Mouse (Mus musculus): ENCODE results near the gene Sprr2j-ps. TPM values are rescaled to one million over a fixed set of nuclear protein-coding genes. Genes with fewer than 3 reads are reported as not detected.

Gene Sprr2j-ps
- polyA plus RNA-seq (2012; fragmentation: generic; extraction: Trizol), result 0.16 TPM
- long read RNA-seq, experiment 1, result 0 reads
- long read RNA-seq, experiment 2, result 0 reads

DNA sequence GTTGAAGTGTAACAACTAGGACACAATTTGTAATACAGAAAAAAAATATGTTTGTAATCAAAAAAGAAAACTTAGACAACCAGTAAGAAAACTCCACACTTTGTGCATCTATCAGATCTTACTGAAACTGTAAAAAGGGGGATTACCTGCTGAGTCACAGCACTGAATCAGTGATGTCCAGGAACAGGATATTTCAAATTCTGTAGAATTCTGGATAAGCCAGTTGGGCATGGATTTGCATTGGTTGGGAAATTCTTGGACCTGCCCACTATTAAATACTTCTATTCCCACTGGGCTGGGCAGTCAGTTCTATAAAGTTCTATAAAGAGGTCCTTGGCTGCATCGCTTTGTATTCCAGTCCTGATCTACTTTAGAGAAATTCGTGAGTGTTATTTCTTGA, at the start of gene Sprr2j-ps:
Sprr2j-ps (plus strand) TSS at position 301 of the 400 bp plus-strand sequence.
- H3K79me3 ChIP-seq (ENCODE audit: low read depth), result no peaks in the 10 kb centered on the region
- H3K36me3 ChIP-seq (ENCODE audit: control insufficient read depth, insufficient read depth), result no peaks in the 10 kb centered on the region
- no peaks in the 10 kb centered on the region for H3K79me2 ChIP-seq (ENCODE audit: control insufficient read depth, insufficient read depth)
- H3K4me3 ChIP-seq (ENCODE audit: insufficient read depth, poor library complexity, severe bottlenecking), result no peak within 1 kb of the TSS
- TF ChIP-seq CTCF (IDR thresholded peaks at IDR 0.05; ENCODE audit: control insufficient read depth, insufficient read depth, insufficient read length) (no peak), CEBPB (IDR thresholded peaks at IDR 0.05; ENCODE audit: low read depth) (no peak), MAX (IDR thresholded peaks at IDR 0.05) (no peak), USF1 (IDR thresholded peaks at IDR 0.05; ENCODE audit: low read depth) (no peak), MYOD1 (IDR thresholded peaks at IDR 0.05; ENCODE audit: control insufficient read depth, insufficient read length, low read depth) (no peak), MYOG (IDR thresholded peaks at IDR 0.05; ENCODE audit: control insufficient read depth, extremely low read depth, insufficient read length) (no peak), FOSL1 (IDR thresholded peaks at IDR 0.05; ENCODE audit: insufficient read depth, low read length, poor library complexity, severe bottlenecking) (no peak)
- no peaks in the 10 kb centered on the region for H3K27me3 ChIP-seq (ENCODE audit: control insufficient read depth, insufficient read depth, insufficient read length)
- no peak within 1 kb of the TSS for H3ac ChIP-seq (ENCODE audit: control insufficient read depth, insufficient read length, low read depth)

DNA sequence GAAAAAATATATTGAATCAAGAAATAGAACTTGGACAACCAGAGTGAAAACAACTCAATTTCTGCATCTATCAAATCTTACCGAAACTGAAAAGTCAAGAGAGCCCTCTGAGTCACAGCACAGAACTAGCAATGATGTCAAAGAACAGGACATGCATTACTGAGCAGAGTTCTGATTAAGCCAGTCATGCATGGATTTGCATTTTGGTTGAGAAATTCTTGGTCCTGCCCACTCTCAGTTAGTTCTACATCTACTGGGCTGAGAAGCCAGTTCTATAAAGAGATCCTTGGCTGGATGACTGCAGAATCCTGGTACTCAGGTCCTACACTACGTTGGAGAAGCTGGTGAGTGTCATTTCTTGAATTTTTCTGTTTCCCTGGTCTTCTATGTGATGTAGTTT, 44.3 kb upstream of the Sprr2j-ps start:
- TF ChIP-seq FOSL1 (IDR thresholded peaks at IDR 0.05; ENCODE audit: insufficient read depth, low read length, poor library complexity, severe bottlenecking) (no peak), MYOD1 (IDR thresholded peaks at IDR 0.05; ENCODE audit: control insufficient read depth, insufficient read length, low read depth) (no peak), USF1 (IDR thresholded peaks at IDR 0.05; ENCODE audit: low read depth) (no peak), CEBPB (IDR thresholded peaks at IDR 0.05; ENCODE audit: low read depth) (no peak), CTCF (IDR thresholded peaks at IDR 0.05; ENCODE audit: control insufficient read depth, insufficient read depth, insufficient read length) (no peak), MAX (IDR thresholded peaks at IDR 0.05) (no peak), MYOG (IDR thresholded peaks at IDR 0.05; ENCODE audit: control insufficient read depth, extremely low read depth, insufficient read length) (no peak)
- H3K27me3 ChIP-seq (ENCODE audit: control insufficient read depth, insufficient read depth, insufficient read length), result no peaks in the 10 kb centered on the region

DNA sequence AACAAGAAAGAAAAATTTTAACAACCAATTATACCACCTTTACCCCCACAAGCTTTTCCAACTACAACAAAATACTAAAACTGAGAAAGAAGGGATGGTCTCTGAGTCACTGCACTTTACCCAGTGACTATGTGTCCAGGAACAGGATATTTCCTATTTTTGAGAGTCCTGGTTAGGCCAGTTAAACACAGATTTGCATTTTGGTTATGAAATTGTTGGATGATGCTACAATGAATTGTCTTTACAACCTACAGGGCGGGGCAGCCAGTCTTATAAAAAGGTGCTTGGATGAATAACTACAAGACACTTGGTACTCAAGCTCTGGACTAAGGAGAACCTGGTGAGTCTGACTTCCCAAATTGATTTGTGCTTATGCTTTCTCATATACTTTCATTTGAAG, 32.5 kb upstream of the Sprr2j-ps start, which contains the start of gene Sprr2h:
Sprr2h (plus strand) TSS at position 301 of the 400 bp plus-strand sequence.
- Histone ChIP-seq H3K79me2 (ENCODE audit: control insufficient read depth, insufficient read depth) (no peaks in the 10 kb centered on the region), H3K79me3 (ENCODE audit: low read depth) (no peaks in the 10 kb centered on the region), H3ac (ENCODE audit: control insufficient read depth, insufficient read length, low read depth) (no peak within 1 kb of the TSS), H3K27me3 (ENCODE audit: control insufficient read depth, insufficient read depth, insufficient read length) (no peaks in the 10 kb centered on the region), H3K36me3 (ENCODE audit: control insufficient read depth, insufficient read depth) (no peaks in the 10 kb centered on the region), H3K4me3 (ENCODE audit: insufficient read depth, poor library complexity, severe bottlenecking) (no peak within 1 kb of the TSS)
- no peak for TF ChIP-seq MYOG (IDR thresholded peaks at IDR 0.05; ENCODE audit: control insufficient read depth, extremely low read depth, insufficient read length)
- no peak for TF ChIP-seq MAX (IDR thresholded peaks at IDR 0.05)
- no peak for TF ChIP-seq CTCF (IDR thresholded peaks at IDR 0.05; ENCODE audit: control insufficient read depth, insufficient read depth, insufficient read length)
- no peak for TF ChIP-seq MYOD1 (IDR thresholded peaks at IDR 0.05; ENCODE audit: control insufficient read depth, insufficient read length, low read depth)
- no peak for TF ChIP-seq CEBPB (IDR thresholded peaks at IDR 0.05; ENCODE audit: low read depth)
- no peak for TF ChIP-seq FOSL1 (IDR thresholded peaks at IDR 0.05; ENCODE audit: insufficient read depth, low read length, poor library complexity, severe bottlenecking)
- no peak for TF ChIP-seq USF1 (IDR thresholded peaks at IDR 0.05; ENCODE audit: low read depth)

More for the DNA sequence above, 44.3 kb upstream of the Sprr2j-ps start:
- no peaks in the 10 kb centered on the region for H3K36me3 ChIP-seq (ENCODE audit: control insufficient read depth, insufficient read depth)
- no peaks in the 10 kb centered on the region for H3K79me2 ChIP-seq (ENCODE audit: control insufficient read depth, insufficient read depth)
- H3ac ChIP-seq (ENCODE audit: control insufficient read depth, insufficient read length, low read depth), result no peak overlapping the region
- H3K79me3 ChIP-seq (ENCODE audit: low read depth), result no peaks in the 10 kb centered on the region
- no peak overlapping the region for H3K4me3 ChIP-seq (ENCODE audit: insufficient read depth, poor library complexity, severe bottlenecking)

DNA sequence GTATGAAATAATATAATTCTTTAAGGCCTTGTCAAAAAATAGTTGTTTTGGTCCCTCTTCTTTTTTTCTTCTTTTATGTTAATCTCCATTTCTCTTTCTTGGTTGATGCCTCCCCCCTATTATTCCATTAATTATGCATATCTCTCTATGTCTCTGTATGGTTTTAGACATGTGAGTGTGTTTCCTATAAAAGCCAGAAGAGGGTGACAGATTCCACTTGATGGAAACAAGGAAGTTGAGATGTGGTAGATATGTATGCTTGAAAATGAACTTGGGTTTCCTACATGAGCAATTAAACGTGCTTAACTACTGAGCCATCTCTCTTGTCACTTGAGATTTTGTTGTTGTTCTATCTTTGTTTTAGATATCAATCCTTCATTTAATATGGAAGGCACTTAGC, 23.6 kb upstream of the Sprr2j-ps start:
- no peak for TF ChIP-seq FOSL1 (IDR thresholded peaks at IDR 0.05; ENCODE audit: insufficient read depth, low read length, poor library complexity, severe bottlenecking)
- TF ChIP-seq USF1 (IDR thresholded peaks at IDR 0.05; ENCODE audit: low read depth), result no peak
- Histone ChIP-seq H3K36me3 (ENCODE audit: control insufficient read depth, insufficient read depth) (no peaks in the 10 kb centered on the region), H3ac (ENCODE audit: control insufficient read depth, insufficient read length, low read depth) (no peak overlapping the region), H3K27me3 (ENCODE audit: control insufficient read depth, insufficient read depth, insufficient read length) (no peaks in the 10 kb centered on the region), H3K4me3 (ENCODE audit: insufficient read depth, poor library complexity, severe bottlenecking) (no peak overlapping the region), H3K79me3 (ENCODE audit: low read depth) (no peaks in the 10 kb centered on the region), H3K79me2 (ENCODE audit: control insufficient read depth, insufficient read depth) (no peaks in the 10 kb centered on the region)

DNA sequence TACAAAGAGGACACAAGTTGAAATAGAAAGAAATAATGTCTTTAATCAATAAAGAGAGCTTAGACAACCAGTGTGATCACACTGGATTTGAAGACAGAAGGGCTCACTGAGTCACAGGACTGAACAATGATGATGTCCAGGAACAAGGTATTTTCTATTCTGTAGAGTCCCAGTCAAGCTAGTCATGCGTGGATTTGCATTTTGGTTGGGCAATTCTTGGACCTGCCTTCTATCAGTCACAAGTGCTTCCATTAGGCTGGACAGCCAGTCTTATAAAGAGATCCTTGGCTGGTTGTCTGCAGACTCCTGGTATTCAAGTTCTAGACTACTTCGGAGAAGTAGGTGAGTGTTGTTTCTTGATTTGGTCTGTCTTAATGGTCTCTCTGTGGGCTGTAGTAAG, 10.2 kb upstream of the Sprr2j-ps start, which contains the start of gene Sprr2i:
Sprr2i (plus strand) TSS at position 301 of the 400 bp plus-strand sequence.
- H3K79me3 ChIP-seq (ENCODE audit: low read depth), result no peaks in the 10 kb centered on the region
- H3K4me3 ChIP-seq (ENCODE audit: insufficient read depth, poor library complexity, severe bottlenecking), result no peak within 1 kb of the TSS
- no peaks in the 10 kb centered on the region for H3K36me3 ChIP-seq (ENCODE audit: control insufficient read depth, insufficient read depth)
- no peak for TF ChIP-seq MYOG (IDR thresholded peaks at IDR 0.05; ENCODE audit: control insufficient read depth, extremely low read depth, insufficient read length)
- no peak for TF ChIP-seq CTCF (IDR thresholded peaks at IDR 0.05; ENCODE audit: control insufficient read depth, insufficient read depth, insufficient read length)
- TF ChIP-seq MAX (IDR thresholded peaks at IDR 0.05), result no peak
- TF ChIP-seq USF1 (IDR thresholded peaks at IDR 0.05; ENCODE audit: low read depth), result no peak
- no peak for TF ChIP-seq FOSL1 (IDR thresholded peaks at IDR 0.05; ENCODE audit: insufficient read depth, low read length, poor library complexity, severe bottlenecking)
- no peak for TF ChIP-seq CEBPB (IDR thresholded peaks at IDR 0.05; ENCODE audit: low read depth)
- no peak for TF ChIP-seq MYOD1 (IDR thresholded peaks at IDR 0.05; ENCODE audit: control insufficient read depth, insufficient read length, low read depth)
- no peaks in the 10 kb centered on the region for H3K79me2 ChIP-seq (ENCODE audit: control insufficient read depth, insufficient read depth)
- H3ac ChIP-seq (ENCODE audit: control insufficient read depth, insufficient read length, low read depth), result no peak within 1 kb of the TSS
- H3K27me3 ChIP-seq (ENCODE audit: control insufficient read depth, insufficient read depth, insufficient read length), result no peaks in the 10 kb centered on the region

DNA sequence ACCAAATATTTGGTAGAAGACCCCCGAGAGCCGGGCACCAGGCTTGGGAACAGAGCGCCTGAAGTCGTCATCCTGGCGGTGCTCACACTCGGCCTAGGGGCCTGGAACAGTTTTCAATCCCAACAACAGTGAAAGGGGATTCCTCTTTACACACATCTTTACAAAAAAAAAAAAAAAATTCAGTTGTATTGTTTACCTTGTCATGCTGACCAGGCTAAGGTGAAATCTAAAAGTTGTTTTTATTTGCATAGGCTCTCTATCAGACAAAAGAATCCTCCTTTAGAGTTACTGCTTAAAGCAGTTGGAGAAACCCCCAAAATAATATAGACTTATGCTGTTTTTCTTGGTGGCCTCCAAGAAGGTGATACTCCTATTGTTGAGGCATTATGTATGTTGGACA, 11.4 kb downstream of the Sprr2j-ps start, which contains the start of gene Gm9774:
Gm9774 (minus strand) TSS at position 101 of the 400 bp plus-strand sequence.
- H3K79me3 ChIP-seq (ENCODE audit: low read depth), result no peaks in the 10 kb centered on the region
- H3K4me3 ChIP-seq (ENCODE audit: insufficient read depth, poor library complexity, severe bottlenecking), result no peak within 1 kb of the TSS
- no peaks in the 10 kb centered on the region for H3K27me3 ChIP-seq (ENCODE audit: control insufficient read depth, insufficient read depth, insufficient read length)
- TF ChIP-seq CTCF (IDR thresholded peaks at IDR 0.05; ENCODE audit: control insufficient read depth, insufficient read depth, insufficient read length) (no peak), USF1 (IDR thresholded peaks at IDR 0.05; ENCODE audit: low read depth) (no peak), CEBPB (IDR thresholded peaks at IDR 0.05; ENCODE audit: low read depth) (no peak), MAX (IDR thresholded peaks at IDR 0.05) (no peak), MYOD1 (IDR thresholded peaks at IDR 0.05; ENCODE audit: control insufficient read depth, insufficient read length, low read depth) (no peak), FOSL1 (IDR thresholded peaks at IDR 0.05; ENCODE audit: insufficient read depth, low read length, poor library complexity, severe bottlenecking) (no peak), MYOG (IDR thresholded peaks at IDR 0.05; ENCODE audit: control insufficient read depth, extremely low read depth, insufficient read length) (no peak)
- no peak within 1 kb of the TSS for H3ac ChIP-seq (ENCODE audit: control insufficient read depth, insufficient read length, low read depth)
- H3K36me3 ChIP-seq (ENCODE audit: control insufficient read depth, insufficient read depth), result no peaks in the 10 kb centered on the region
- no peaks in the 10 kb centered on the region for H3K79me2 ChIP-seq (ENCODE audit: control insufficient read depth, insufficient read depth)

All from C2C12 (cell line).